Mouse (Mus musculus) E14TG2a.4 (cell line): ENCODE data around the gene Ankrd7.
"Not testable (repeated sequence)": the region's sequence is repeated elsewhere in the genome, so short reads cannot be mapped to it uniquely, and the experiment has no call there.

Experiments used
- H3K27me3 ChIP-seq: 2 replicates; pipeline ENCODE4 v1.6.1; 2014; ENCODE audit warnings: low read length, control low read depth; ENCODE audit not compliant: insufficient read depth
- H3K36me3 ChIP-seq: 2 replicates; pipeline ENCODE4 v1.6.1; 2014; ENCODE audit warnings: low read length, control low read depth; ENCODE audit not compliant: insufficient read depth
- H3K4me1 ChIP-seq: replicated peaks from 2 replicates; pipeline ENCODE4 v1.6.1; 2014; ENCODE audit warnings: low read depth, low read length, control low read depth
- H3K4me3 ChIP-seq: replicated peaks from 2 replicates; pipeline ENCODE4 v1.5.1; 2014; ENCODE audit warnings: mild to moderate bottlenecking, low read length
- H3K9me3 ChIP-seq: 2 replicates; pipeline ENCODE4 v1.6.1; 2014; ENCODE audit warnings: low read length, control low read depth
- CTCF ChIP-seq: conservative IDR thresholded peaks from 2 replicates; pipeline ENCODE4 v1.5.1; 2014; ENCODE audit warnings: low read length
- NANOG ChIP-seq: IDR thresholded peaks from 2 replicates; pipeline ENCODE4 v1.6.1; 2014; ENCODE audit warnings: borderline replicate concordance, low read length, mixed read lengths
- POU5F1 ChIP-seq: IDR thresholded peaks from 2 replicates; pipeline ENCODE4 v1.6.1; 2014; ENCODE audit warnings: low read length, borderline replicate concordance

The Ankrd7 gene

DNA sequence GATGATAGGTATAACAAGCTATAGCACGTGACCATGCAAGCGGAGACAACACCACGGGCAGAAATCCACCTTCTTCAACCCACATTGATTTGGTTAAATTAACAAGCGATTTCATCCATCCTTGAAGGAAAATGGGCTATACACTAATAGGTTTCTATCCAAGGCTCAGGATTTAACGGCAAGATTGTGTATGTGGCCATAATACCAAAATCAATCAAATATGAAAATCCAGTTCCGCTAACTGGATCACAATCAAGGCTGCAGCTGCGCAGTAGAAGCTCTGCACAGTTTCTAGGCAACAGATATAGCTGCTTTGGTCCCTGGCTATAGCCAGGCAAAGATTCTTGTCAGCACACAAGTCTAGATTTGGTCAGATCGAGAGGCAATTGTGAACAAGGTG is at the start of gene Ankrd7:
Gene Ankrd7 (plus strand): TSS at position 301 of the 400 bp plus-strand sequence.
- TF ChIP-seq POU5F1 (no peak), NANOG (no peak), CTCF (no peak)

DNA sequence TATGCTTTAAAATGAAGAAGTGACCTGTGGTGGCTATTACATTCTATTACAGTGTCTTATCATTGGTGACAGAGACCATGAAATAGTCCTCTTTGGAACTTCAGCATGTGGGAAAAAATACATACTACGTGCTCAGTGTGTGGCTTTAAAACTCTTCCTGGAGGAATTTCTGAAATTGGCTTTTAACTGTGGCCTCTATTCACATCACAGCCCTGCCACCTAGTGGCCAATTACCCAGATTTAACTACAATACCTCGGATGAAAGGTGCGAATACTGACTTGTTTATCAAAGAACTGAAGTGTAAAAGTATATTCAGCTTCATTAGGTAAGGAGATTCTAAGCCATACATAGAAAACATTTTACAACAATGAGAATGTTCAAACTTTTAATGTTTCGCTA is 46.8 kb upstream of the Ankrd7 start:
- no peak overlapping the region for H3K4me3 ChIP-seq
- H3K4me1 ChIP-seq, result no peaks in the 10 kb centered on the region
- H3K27me3 ChIP-seq, result no peaks in the 10 kb centered on the region
- H3K36me3 ChIP-seq, result no peaks in the 10 kb centered on the region
- H3K9me3 ChIP-seq, result no peaks in the 10 kb centered on the region
- TF ChIP-seq NANOG, result no peak
- no peak for TF ChIP-seq POU5F1
- peak; percentile 43 for TF ChIP-seq CTCF

More for the DNA sequence above, at the start of gene Ankrd7:
- no peak within 1 kb of the TSS for H3K4me3 ChIP-seq
- H3K27me3 ChIP-seq, result no peaks in the 10 kb centered on the region
- H3K36me3 ChIP-seq, result no peaks in the 10 kb centered on the region
- H3K9me3 ChIP-seq, result peaks cover 14% of the 10 kb centered on the region
- no peaks in the 10 kb centered on the region for H3K4me1 ChIP-seq

DNA sequence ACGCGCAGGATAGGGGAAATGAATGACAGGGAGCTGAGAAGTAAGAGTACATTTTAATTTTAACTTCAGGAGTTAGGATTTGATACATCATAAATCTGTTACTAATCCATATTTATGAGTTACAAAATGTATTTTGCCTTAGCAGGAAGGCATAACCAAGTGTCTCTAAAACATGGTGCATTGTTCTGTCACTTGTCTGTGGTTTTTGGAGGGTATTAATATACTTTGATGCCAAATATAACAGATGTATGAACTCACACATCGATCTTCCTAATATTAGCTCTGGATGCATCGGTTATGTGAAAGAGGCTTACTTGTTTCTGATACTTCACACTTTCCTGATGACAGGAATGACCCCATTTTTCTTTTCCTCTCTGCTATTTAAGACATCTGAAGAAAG is 45.9 kb upstream of the Ankrd7 start:
- Histone ChIP-seq H3K4me3 (no peak overlapping the region), H3K9me3 (no peaks in the 10 kb centered on the region), H3K4me1 (no peaks in the 10 kb centered on the region), H3K27me3 (no peaks in the 10 kb centered on the region), H3K36me3 (no peaks in the 10 kb centered on the region)
- TF ChIP-seq CTCF (no peak), NANOG (no peak), POU5F1 (no peak)

DNA sequence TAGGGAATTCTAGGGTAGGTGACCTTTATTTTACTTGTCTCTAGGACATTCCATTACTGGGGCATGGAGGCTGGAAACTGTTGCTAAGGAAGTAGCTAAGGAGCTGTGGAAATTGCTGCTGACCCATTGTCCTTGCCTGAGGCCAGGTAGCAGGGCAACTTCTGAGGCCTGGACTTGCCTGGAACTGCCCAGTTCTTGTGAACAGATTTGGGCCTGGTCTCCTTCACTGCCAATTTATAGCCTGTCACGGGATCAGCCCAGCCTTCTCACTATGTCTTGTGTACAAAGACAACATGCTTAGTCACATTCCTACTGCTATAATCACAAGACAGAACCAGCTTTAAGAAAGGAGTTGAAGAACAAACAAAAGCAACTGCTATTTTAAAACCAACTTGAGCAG is 43.3 kb upstream of the Ankrd7 start:
- Histone ChIP-seq H3K27me3 (no peaks in the 10 kb centered on the region), H3K4me1 (no peaks in the 10 kb centered on the region), H3K4me3 (no peak overlapping the region), H3K36me3 (no peaks in the 10 kb centered on the region), H3K9me3 (no peaks in the 10 kb centered on the region)
- no peak for TF ChIP-seq POU5F1
- no peak for TF ChIP-seq NANOG
- no peak for TF ChIP-seq CTCF

- H3K4me1 ChIP-seq, result no peaks in the 10 kb centered on the region
- H3K27me3 ChIP-seq, result no peaks in the 10 kb centered on the region
- H3K9me3 ChIP-seq, result no peaks in the 10 kb centered on the region
- no peak for TF ChIP-seq POU5F1
- TF ChIP-seq NANOG, result no peak
- TF ChIP-seq CTCF, result no peak
- H3K4me3 ChIP-seq, result no peak overlapping the region
- no peaks in the 10 kb centered on the region for H3K36me3 ChIP-seq
Measured at GRCm38 (mm10) chr6:18832958-18833357, 33.2 kb upstream of the Ankrd7 start.

DNA sequence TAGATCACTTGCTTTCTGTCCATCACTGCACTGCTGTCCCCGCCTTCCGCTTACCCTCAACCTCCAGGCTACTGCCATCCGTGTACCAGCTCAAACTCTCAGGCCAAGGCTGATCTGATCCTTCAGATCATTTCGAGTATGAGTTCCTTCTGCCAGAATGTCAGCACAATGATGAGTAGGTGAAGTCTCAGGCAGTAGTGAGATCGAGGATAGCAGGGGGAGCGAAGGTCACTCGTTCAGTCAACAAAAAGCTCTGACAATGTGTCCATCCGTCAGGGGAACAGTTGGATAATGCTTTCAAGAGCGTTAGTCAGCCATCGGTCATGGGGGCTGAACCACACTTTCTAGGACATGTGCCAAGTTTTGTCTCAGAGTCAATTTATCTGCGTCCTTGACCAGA is 21.6 kb upstream of the Ankrd7 start:
- H3K4me1 ChIP-seq, H3K36me3 ChIP-seq, H3K27me3 ChIP-seq, H3K9me3 ChIP-seq, H3K4me3 ChIP-seq: not testable (repeated sequence)

- not testable (repeated sequence) for H3K27me3 ChIP-seq, H3K9me3 ChIP-seq, H3K4me3 ChIP-seq, H3K36me3 ChIP-seq
- peaks cover 14% of the 10 kb centered on the region for H3K4me1 ChIP-seq
Measured at GRCm38 (mm10) chr6:18845571-18845970, 20.5 kb upstream of the Ankrd7 start.

GRCm38 (mm10) chr6:18848051-18848701 is 17.9 kb upstream of the Ankrd7 start, which contains the start of gene Lsm8:
Lsm8 (plus strand) TSS chr6:18848579.
- no peaks in the 10 kb centered on the region for H3K9me3 ChIP-seq
- peaks cover 12% of the 10 kb centered on the region for H3K4me1 ChIP-seq
- peak within 1 kb of the TSS; percentile 83 for H3K4me3 ChIP-seq
- H3K36me3 ChIP-seq, result peaks cover 31% of the 10 kb centered on the region
- TF ChIP-seq NANOG (no peak), POU5F1 (no peak), CTCF (no peak)
- no peaks in the 10 kb centered on the region for H3K27me3 ChIP-seq

DNA sequence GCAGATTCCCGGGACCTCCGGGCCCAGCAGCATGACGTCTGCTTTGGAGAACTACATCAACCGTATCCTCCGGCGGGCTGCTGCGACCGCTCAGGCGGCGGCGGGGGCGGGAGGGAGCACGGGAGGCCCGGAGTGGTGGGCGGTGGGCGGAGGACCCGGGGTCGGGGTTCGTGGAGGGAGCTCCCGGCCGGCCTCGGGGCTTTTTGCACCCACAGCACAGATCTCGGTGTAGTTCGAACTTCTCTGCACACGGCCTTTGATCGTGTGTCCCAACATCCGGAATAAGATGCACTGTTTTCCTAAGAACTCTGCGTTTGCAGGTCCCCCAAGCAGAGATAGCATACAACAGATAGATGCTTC is 17.4 kb upstream of the Ankrd7 start:
- Histone ChIP-seq H3K4me1 (peaks cover 12% of the 10 kb centered on the region), H3K27me3 (no peaks in the 10 kb centered on the region), H3K36me3 (peaks cover 36% of the 10 kb centered on the region), H3K9me3 (no peaks in the 10 kb centered on the region), H3K4me3 (peak overlapping the region; percentile 83)
- no peak for TF ChIP-seq POU5F1
- TF ChIP-seq CTCF, result no peak
- no peak for TF ChIP-seq NANOG
